Mouse (Mus musculus) midbrain, embryonic 11.5 days (tissue): Measurements from ENCODE around the gene Arhgap18. TPM values are rescaled to one million over a fixed set of nuclear protein-coding genes. Genes with fewer than 3 reads are reported as not detected.

Experiments
- ATAC-seq: fragments of 200-750 bp; cut with Nextera tagmentation; 2 replicates; pipeline ENCODE4 v1.8.0; 2017; ENCODE audit warnings: moderate TSS enrichment, moderate library complexity; ENCODE audit not compliant: low FRiP score
- DNase-seq: peaks from one replicate; pipeline ENCODE4 v3.0.0; 2015; ENCODE audit warnings: low spot score; ENCODE audit errors: missing footprints
- H3K27ac ChIP-seq: fragments of 300-500 bp; sonication (generic); 2 replicates; pipeline ENCODE4 v1.5.1; 2014; ENCODE audit warnings: low read depth, low read length
- H3K27me3 ChIP-seq: fragments of 300-500 bp; sonication (generic); 2 replicates; pipeline ENCODE4 v1.6.1; 2014; ENCODE audit warnings: mild to moderate bottlenecking, low read length, moderate library complexity, mixed read lengths; ENCODE audit not compliant: control insufficient read depth, insufficient read depth
- H3K36me3 ChIP-seq: fragments of 300-500 bp; sonication (generic); 2 replicates; pipeline ENCODE4 v1.6.1; 2014; ENCODE audit warnings: mild to moderate bottlenecking, low read length, moderate library complexity, mixed read lengths; ENCODE audit not compliant: control insufficient read depth, insufficient read depth
- H3K4me1 ChIP-seq: fragments of 300-500 bp; sonication (generic); 2 replicates; pipeline ENCODE4 v1.6.1; 2014; ENCODE audit warnings: low read length; ENCODE audit not compliant: control insufficient read depth, insufficient read depth
- H3K4me2 ChIP-seq: fragments of 300-500 bp; sonication (generic); 2 replicates; pipeline ENCODE4 v1.6.1; 2014; ENCODE audit warnings: mild to moderate bottlenecking, moderate library complexity
- H3K4me3 ChIP-seq: fragments of 300-500 bp; sonication (generic); 2 replicates; pipeline ENCODE4 v1.5.1; 2014; ENCODE audit warnings: low read depth, low read length
- H3K9ac ChIP-seq: fragments of 300-500 bp; sonication (generic); 2 replicates; pipeline ENCODE4 v1.6.1; 2014; ENCODE audit warnings: low read length
- H3K9me3 ChIP-seq: fragments of 300-500 bp; sonication (generic); 2 replicates; pipeline ENCODE4 v1.6.1; 2016; ENCODE audit warnings: low read length; ENCODE audit not compliant: control insufficient read depth
- whole genome bisulfite sequencing: fragments of 180-500 bp; shearing (Covaris S2); extraction: QIAGEN DNeasy Blood & Tissue Kit; methylation state at CpG from one replicate; pipeline ENCODE4 v1.1.7; 2014; 5-methylcytosine and 5-hydroxymethylcytosine counted together
- polyA plus RNA-seq: library from polyadenylated mRNA; unstranded; fragments of >200 nt; fragmentation: Nextera tagmentation; extraction: Ambion mirVana; gene quantifications from 2 replicates; pipeline ENCODE4 v1.2.1, GENCODE M21; 2014

Gene Arhgap18
- polyA plus RNA-seq, 1 experiment from 2014 or later: 14.9 TPM

DNA sequence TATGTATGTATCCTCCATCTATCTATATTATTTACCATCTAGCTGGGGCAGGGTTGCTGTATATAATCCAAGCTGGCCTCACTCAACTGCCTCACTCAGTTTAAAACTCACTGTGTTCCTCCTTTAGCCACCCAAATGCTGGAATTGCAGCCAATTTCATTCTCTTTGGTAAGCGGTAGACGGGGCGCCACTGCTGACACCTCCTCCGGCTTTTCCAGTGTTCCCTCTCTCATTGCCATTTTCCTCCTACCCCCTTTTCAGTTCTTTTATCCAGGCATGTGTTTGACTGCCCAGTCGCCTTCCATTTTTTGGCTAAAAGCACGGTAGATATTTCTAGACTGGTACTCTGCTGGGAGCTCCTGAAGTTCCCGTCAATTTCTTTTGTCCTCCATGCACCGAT lies 62.4 kb downstream of the Arhgap18 start:
- Histone ChIP-seq H3K9me3 (no peaks in the 10 kb centered on the region), H3K4me2 (no peak overlapping the region), H3K4me1 (no peaks in the 10 kb centered on the region), H3K27ac (no peak overlapping the region), H3K4me3 (no peak overlapping the region), H3K36me3 (no peaks in the 10 kb centered on the region), H3K9ac (no peak overlapping the region), H3K27me3 (no peaks in the 10 kb centered on the region)
- ATAC-seq (no peak), DNase-seq (no peak)
- 95% methylated on average over 8 of the region's 8 CpGs for WGBS

DNA sequence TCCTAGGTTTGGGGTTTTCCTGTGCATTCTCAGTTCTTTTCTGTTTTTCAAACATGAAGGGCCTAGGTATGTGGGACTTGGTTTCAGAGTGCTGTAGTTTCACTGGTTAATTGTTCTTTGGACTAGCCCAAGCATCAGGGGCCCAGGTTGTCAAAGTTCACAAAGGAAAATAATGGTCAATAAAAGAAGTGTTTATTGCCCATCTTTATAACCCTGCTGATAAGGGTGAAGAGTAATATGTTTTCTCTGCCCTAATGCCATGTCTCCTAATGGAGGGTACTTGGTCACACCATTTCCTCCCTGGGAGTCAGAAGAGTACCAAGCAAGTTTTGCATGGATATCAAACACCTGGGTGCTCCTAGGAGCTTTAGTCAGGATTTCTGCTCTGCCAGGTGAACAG lies 67.1 kb downstream of the Arhgap18 start:
- Histone ChIP-seq H3K36me3 (no peaks in the 10 kb centered on the region), H3K9me3 (no peaks in the 10 kb centered on the region), H3K4me3 (no peak overlapping the region), H3K27ac (no peak overlapping the region), H3K27me3 (no peaks in the 10 kb centered on the region), H3K4me2 (no peak overlapping the region), H3K4me1 (peaks cover 14% of the 10 kb centered on the region), H3K9ac (no peak overlapping the region)
- ATAC-seq: no peak
- DNase-seq: no peak

DNA sequence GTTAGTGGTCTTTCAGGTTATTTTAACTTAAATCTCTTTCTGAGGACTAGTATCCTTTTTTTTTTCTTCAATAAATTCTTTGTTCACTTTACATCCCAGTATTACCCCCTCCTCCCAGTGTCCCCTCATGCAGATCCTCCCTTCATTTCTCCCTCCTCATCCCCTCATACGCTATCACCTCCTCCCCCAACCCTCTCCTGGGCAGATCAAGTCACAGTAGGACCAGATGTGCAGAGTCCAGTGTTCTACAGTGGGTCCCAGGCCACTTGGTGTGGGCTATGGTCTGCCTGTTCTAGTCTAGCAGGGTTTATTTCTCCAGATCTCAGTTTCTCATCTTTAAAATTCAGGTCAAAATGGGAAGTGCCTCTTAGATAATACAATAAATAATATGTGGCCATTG lies 67.7 kb downstream of the Arhgap18 start:
- no peak for ATAC-seq
- WGBS: 75% methylated on average over 1 of the region's 1 CpGs

DNA sequence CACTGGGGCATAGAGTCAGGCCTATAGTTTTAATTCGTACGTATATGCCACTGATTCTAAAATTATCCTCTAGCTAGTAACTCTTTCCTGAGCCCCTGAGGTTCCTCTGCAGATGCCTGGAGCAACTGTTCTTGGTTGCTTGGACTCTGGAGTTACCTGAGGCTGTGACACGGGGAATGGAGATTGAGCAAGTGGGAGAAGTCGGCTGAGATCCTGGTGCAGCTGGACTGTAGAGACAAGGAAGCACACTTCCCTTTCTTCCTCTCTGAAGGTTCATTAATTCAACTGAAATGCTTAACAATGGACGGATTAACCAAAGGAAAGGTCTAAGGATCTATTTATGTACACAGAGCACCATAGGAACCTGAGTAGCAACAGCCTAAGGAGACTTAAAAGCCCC lies 70.8 kb downstream of the Arhgap18 start:
- Histone ChIP-seq H3K36me3 (no peaks in the 10 kb centered on the region), H3K4me3 (no peak overlapping the region), H3K4me2 (no peak overlapping the region), H3K27me3 (no peaks in the 10 kb centered on the region), H3K9ac (no peak overlapping the region), H3K27ac (no peak overlapping the region), H3K4me1 (peaks cover 32% of the 10 kb centered on the region), H3K9me3 (no peaks in the 10 kb centered on the region)
- DNase-seq (no peak), ATAC-seq (peak; percentile 41; the same call in 1 of the 2 replicates)
- WGBS: 30% methylated on average over 5 of the region's 5 CpGs

More for the DNA sequence above, 67.7 kb downstream of the Arhgap18 start:
- no peak overlapping the region for H3K27ac ChIP-seq
- no peak for DNase-seq
- no peak overlapping the region for H3K4me3 ChIP-seq
- no peak overlapping the region for H3K4me2 ChIP-seq
- H3K27me3 ChIP-seq: no peaks in the 10 kb centered on the region
- peaks cover 16% of the 10 kb centered on the region for H3K4me1 ChIP-seq
- no peaks in the 10 kb centered on the region for H3K36me3 ChIP-seq
- no peaks in the 10 kb centered on the region for H3K9me3 ChIP-seq
- H3K9ac ChIP-seq: no peak overlapping the region

DNA sequence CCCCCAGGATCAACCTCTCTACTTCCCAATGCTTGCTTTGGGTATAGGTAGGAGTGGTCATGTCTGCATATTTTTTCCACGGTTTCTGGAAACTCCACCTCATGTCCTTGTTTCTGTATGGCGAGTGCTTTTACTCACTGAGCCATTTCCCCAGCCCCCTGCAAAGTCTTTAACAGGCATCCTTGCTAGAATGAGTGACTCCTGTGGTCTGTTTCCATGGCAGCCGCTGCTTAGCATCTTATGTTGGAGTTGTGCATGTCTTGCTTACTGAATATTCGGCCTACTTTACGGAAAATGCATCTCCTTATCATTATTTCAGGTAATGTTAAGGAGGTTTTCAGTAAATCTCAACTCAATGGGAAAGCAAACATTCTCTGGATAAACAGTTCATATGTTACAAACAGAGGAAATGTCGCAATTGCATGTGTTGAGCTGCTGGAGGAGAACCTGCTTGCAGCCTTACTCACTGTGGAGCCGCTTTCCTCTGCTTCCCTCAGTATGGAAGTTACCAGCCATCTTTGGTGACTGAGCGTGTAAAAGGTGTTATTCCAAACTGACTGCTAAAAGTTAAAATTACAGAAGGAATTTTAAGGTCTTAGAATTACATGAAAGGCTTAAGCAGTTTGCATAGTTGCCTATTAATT lies 72.1 kb downstream of the Arhgap18 start:
- DNase-seq: no peak
- peaks cover 32% of the 10 kb centered on the region for H3K4me1 ChIP-seq

DNA sequence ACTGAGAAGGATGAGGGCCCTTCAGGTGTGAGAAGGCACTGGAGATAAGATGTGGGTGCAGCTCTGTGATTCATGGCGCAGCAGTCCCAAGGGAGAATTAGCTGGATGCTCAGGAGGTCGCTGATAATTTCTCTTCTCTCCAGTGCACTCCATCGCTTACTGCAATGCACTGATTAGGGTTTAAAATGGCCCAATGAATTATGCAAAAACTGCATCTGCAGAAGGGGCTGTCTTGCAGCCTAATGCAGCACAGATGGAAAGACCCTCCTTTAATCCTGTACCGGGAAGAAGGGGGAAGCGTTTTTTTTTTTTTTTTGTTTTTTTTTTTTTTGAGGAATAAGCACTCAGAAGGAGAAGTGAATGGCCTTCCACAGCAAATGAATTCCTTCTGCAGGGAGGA lies 74.1 kb downstream of the Arhgap18 start:
- Histone ChIP-seq H3K9me3 (no peaks in the 10 kb centered on the region), H3K27me3 (no peaks in the 10 kb centered on the region), H3K9ac (no peak overlapping the region), H3K4me2 (no peak overlapping the region), H3K27ac (peak overlapping the region; percentile 30), H3K4me1 (peaks cover 32% of the 10 kb centered on the region), H3K36me3 (no peaks in the 10 kb centered on the region), H3K4me3 (no peak overlapping the region)
- ATAC-seq (peak; percentile 87), DNase-seq (no peak)
- 15% methylated on average over 5 of the region's 5 CpGs for WGBS

More for the DNA sequence above, 72.1 kb downstream of the Arhgap18 start:
- H3K27ac ChIP-seq: no peak overlapping the region
- H3K4me3 ChIP-seq: no peak overlapping the region
- H3K4me2 ChIP-seq: no peak overlapping the region
- no peaks in the 10 kb centered on the region for H3K9me3 ChIP-seq
- H3K36me3 ChIP-seq: no peaks in the 10 kb centered on the region
- WGBS: 67% methylated on average over 8 of the region's 8 CpGs
- no peak for ATAC-seq
- H3K9ac ChIP-seq: no peak overlapping the region
- no peaks in the 10 kb centered on the region for H3K27me3 ChIP-seq

DNA sequence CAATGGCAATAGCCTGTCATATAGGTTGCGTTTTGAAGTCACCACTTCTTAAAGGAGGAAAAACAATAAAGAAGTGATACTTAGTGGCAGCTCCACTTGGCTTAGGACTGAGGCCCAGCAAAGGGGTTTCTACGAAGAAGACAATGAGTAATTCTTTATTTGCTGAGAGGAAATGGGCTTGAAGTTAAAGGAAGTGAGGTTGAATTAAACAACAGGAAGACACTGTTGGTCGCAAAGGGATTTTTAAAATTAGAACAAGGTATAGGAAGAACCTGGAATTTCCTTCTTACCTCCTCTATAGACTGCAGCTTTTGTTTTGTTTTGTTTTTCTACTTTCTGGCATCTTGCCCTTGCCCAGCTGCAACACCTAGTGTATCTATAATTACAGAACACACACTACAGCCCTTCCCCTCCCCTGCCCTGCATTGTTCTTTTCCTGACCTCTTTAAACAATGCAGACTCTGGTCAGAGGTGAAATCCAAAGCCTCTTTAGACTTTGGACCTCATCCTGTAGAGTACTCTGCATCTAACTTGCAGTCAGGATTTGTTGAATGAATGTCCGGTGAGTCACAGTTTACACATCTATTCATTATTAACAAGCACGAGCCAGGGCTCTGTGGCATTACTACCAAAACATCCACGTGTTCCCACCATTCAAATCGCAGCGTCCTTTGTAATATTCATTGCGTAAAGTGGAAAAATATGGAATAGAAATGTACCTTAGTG lies 75.4 kb downstream of the Arhgap18 start:
- no peak overlapping the region for H3K4me3 ChIP-seq
- 72% methylated on average over 9 of the region's 9 CpGs for WGBS
- no peaks in the 10 kb centered on the region for H3K36me3 ChIP-seq
- H3K4me2 ChIP-seq: no peak overlapping the region
- peaks cover 32% of the 10 kb centered on the region for H3K4me1 ChIP-seq
- ATAC-seq: no peak
- no peak for DNase-seq
- H3K27ac ChIP-seq: peak overlapping the region; percentile 14; the same call in 1 of the 2 replicates
- no peak overlapping the region for H3K9ac ChIP-seq
- no peaks in the 10 kb centered on the region for H3K27me3 ChIP-seq
- no peaks in the 10 kb centered on the region for H3K9me3 ChIP-seq

DNA sequence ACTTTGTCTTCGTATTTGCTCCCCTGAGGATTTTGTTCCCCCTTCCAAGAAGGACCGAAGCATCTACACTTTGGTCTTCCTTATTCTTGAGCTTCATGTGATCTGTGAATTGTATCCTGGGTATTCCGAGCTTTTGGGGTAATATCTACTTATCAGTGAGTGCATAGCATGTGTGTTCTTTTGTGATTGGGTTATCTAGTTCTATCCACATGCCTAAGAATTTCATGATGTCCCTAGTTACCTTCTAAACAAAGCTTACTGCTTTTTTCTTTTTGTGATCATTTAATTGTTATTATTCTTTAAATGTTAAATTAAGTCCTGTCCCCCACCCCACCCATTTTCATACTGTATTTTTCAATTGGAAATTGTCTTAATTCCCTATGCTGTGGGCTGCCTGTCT lies 78.8 kb downstream of the Arhgap18 start:
- Histone ChIP-seq H3K4me1 (peaks cover 13% of the 10 kb centered on the region), H3K27me3 (no peaks in the 10 kb centered on the region), H3K36me3 (no peaks in the 10 kb centered on the region), H3K4me2 (no peak overlapping the region), H3K9me3 (no peaks in the 10 kb centered on the region), H3K9ac (no peak overlapping the region), H3K4me3 (no peak overlapping the region), H3K27ac (no peak overlapping the region)
- 85% methylated on average over 3 of the region's 3 CpGs for WGBS
- no peak for ATAC-seq
- no peak for DNase-seq

DNA sequence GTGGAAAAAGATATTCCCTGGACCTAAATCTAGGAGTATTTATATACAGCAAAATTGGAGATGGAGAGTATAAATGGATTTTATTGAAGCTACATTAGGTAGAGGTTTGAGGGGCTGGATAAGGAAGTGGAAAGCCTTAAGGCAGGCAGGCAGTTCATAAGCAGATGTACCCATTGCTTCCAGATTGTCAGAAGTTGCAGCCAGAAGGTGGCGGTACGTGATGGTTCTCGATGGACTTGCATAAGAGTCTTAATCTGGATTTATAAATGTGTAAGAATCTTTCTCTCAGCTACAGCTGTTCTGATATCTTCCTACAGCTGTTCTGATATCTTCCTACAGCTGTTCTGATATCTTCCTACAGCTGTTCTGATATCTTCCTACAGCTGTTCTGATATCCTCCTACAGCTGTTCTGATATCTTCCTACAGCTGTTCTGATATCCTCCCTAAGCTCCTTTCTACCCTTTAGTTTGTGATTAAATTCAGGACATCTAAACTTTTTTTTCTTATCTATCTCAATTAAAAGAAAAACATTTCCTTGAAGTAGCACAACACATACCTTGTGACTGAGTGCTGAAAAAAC lies 79.5 kb downstream of the Arhgap18 start:
- H3K27me3 ChIP-seq: no peaks in the 10 kb centered on the region
- no peak overlapping the region for H3K9ac ChIP-seq
- peaks cover 10% of the 10 kb centered on the region for H3K4me1 ChIP-seq
- H3K4me2 ChIP-seq: no peak overlapping the region
- no peak overlapping the region for H3K27ac ChIP-seq
- WGBS: 87% methylated on average over 3 of the region's 3 CpGs
- no peaks in the 10 kb centered on the region for H3K36me3 ChIP-seq
- H3K4me3 ChIP-seq: no peak overlapping the region
- DNase-seq (no peak), ATAC-seq (no peak)
- no peaks in the 10 kb centered on the region for H3K9me3 ChIP-seq
